Mouse (Mus musculus) testis, adult 2 months (tissue): ENCODE results near the gene D630045J12Rik.

ENCODE experiments used
- CTCF ChIP-seq: fragments of 200-500 bp; IDR thresholded peaks from 2 replicates; pipeline ENCODE4 v1.5.1; 2012; ENCODE audit warnings: low read depth, mild to moderate bottlenecking, inconsistent platforms, low read length, moderate library complexity; ENCODE audit not compliant: control insufficient read depth, insufficient read depth, insufficient replicate concordance
- POLR2A ChIP-seq: fragments of 200-500 bp; IDR thresholded peaks from 2 replicates; pipeline ENCODE4 v1.6.1; 2012; ENCODE audit warnings: low read depth, mild to moderate bottlenecking, inconsistent platforms, low read length, moderate library complexity; ENCODE audit not compliant: control insufficient read depth

GRCm38 (mm10) chr6:38139086-38139485 is 114.7 kb downstream of the D630045J12Rik start:
- TF ChIP-seq CTCF (no peak), POLR2A (no peak)
